Mouse (Mus musculus) small intestine, adult 2 months (tissue): ENCODE measurements at regions not wholly inside any gene's neighbourhood (a gene's known extent, or its start where the extent isn't known, plus 50 kb on each side); places are given as distances from the start of the nearest gene placed in this dataset.

Experiments used
- CTCF ChIP-seq: fragments of 200-500 bp; IDR thresholded peaks from 2 replicates; pipeline ENCODE4 v1.5.1; 2012; ENCODE audit warnings: low read depth, mild to moderate bottlenecking, control low read depth, inconsistent platforms, low read length, moderate library complexity, mixed read lengths; ENCODE audit not compliant: insufficient replicate concordance, insufficient read length; ENCODE audit errors: extremely low read depth
- POLR2A ChIP-seq: fragments of 200-500 bp; IDR thresholded peaks from 2 replicates; pipeline ENCODE4 v1.6.1; 2012; ENCODE audit warnings: low read depth, mild to moderate bottlenecking, control low read depth, inconsistent platforms, low read length, moderate library complexity

GRCm38 (mm10) chr8:35927408-35927871 is 161.8 kb downstream of the Gm19410 start:
- TF ChIP-seq CTCF (no peak), POLR2A (no peak)
